Mouse (Mus musculus): Measurements from ENCODE around the gene Gid4.

- TF ChIP-seq POLR2A (IDR thresholded peaks at IDR 0.05; ENCODE audit: extremely low read depth, insufficient read depth, low read length) (no peak), CTCF (IDR thresholded peaks at IDR 0.05; ENCODE audit: low read depth, low read length) (no peak)
Measured at GRCm38 (mm10) chr11:60475668-60476362, 58.9 kb downstream of the Gid4 start.
